Mouse (Mus musculus): ENCODE measurements around the gene Maco1.

DNA sequence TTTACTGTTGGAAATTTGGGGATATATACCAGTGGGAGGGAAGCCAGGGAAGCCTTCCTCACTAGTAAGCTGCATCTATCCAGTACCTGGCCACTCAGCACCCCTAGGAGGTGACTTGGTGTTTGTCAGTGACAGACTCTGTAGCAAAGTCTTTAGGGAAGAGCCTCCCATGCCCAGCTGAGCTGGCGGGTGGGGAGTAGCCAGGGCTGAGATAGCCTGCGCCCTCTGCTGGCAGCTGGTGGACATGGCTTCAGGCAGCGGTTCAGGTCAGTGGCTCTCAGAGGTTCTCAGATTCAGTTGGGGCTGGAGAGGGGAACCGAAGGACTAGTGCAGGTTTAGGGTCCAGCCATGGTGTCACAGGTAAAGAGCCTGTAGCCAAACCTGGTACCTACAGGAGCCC is 53.9 kb downstream of the Maco1 start:
- TF ChIP-seq CTCF (IDR thresholded peaks at IDR 0.05; ENCODE audit: low read depth, low read length) (peak; percentile 94), POLR2A (IDR thresholded peaks at IDR 0.05; ENCODE audit: insufficient read depth, low read length) (no peak)

Data from ES-Bruce4 (cell line).